Mouse (Mus musculus): Measurements from ENCODE around the gene Zfp790.

Zfp790 gene

DNA sequence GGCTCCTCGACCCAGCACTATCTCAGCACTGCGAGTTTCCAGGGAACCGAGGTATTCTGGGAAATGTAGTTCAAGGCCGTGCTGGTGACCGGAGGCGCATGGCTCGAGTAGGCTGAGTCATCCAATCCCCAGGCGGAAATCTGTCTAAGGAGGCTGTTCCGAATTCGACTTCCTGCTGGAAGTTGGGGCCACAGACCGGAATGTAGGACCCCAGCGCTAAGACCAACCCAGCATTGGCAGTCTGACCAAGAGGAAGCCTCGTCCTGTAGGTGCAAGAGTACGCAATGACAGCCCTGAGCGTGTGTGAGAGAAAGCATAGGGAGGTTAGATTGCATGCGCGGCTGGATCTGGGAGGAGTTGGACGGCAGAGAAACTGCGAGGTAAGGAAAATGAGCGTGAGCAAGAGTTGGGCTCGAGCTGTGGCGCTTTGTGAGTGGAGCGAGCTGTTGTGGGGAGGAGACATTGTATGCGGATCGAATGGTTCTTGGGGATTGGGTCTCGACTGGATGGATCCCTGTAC lies at the start of gene Zfp790:
Gene Zfp790, plus strand, starts transcription at position 205 of the 520 bp plus-strand sequence.
- peak; percentile 79 for DNase-seq (ENCODE audit: low spot score)

DNA sequence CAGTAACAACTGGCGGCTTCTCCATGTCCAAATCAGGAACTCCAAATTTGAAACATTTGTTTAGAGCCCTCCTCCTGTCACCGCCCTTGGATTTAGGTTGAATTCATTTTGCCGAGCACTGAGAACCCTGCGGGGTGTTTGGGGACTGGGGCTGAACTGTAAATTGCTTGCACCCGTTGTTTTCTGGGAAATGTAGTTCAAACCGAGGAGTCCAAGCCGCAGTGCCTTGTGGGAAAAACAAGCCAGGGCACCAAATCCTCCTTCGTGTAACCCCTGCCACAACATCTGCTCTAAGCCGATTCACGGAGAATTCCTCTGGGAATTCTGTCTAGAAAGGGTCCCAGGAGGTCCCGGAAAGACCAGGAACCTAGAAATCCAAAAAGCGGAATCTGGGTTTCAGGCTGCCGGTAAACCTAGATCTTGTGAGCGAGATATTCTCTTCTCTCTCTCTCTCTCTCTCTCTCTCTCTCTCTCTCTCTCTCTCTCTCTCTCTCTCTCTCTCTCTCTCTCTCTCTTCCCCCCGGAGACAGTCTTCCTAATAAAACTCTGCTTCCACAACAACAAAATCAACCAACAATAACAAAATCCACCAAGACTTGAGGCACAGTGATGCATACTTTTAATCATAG lies 48.7 kb upstream of the Zfp790 start:
- DNase-seq (ENCODE audit: low spot score) = peak; percentile 72

DNA sequence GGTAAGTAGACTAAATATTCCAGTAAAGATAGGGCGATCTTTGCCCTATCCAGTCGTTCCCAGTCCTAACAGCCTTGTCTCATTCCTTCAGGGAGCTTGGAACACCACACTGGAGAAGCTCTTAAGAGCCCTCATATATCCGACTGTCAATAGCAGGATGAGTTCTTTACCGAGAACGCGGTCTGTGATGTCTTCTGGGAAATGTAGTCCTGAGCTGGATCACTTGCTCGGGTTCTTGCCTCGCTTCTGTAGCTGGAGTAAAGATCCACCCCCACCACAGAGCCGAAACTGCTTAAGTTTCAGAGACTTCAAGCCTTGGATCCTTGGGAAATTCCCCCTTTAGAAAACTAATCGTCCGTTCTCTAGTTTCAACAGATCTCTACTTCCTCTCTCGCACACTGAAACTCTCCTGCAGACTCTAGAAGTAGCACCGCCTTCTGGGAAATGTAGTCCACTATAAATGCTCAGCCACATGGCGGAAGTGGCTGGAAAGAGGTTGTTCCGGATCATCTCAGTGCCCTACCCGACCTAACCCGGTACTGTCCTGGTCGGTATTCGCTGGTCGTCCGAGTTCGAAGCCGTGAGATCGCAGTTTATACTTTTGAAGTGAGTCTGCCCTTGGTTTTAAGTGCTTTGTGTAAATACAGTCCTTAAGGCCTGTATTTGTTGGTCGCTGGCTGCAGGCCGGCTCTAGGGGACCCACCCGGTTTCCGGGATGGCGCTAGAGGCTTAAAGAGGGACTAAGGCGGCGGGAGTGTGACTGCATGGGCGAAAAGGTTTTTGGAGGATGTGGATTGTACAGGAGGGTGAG lies 47.6 kb upstream of the Zfp790 start, which contains the start of gene Zfp84:
Gene Zfp84, plus strand, starts transcription at position 463 of the 811 bp plus-strand sequence.
- DNase-seq (ENCODE audit: low spot score) = peak; percentile 76

DNA sequence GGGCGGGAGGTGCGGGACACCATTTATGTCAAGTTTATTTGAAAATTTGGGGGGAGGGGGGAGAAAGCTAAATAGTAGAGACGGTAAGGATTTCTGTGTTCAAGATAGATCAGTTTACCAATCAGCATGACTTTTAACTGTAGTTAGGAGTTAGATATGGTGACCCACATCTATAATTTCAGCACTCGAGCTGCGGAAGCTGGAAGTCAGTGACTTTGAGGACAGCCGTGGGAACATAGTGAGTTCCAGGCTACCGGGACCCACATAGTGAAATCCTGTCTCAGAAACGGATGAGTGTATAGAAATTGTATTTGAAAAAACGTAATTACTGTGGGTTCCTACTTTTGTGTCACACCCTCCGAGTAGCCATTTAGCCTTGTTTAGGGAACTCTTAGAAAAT lies 46.9 kb upstream of the Zfp790 start:
- no peak for DNase-seq (ENCODE audit: low spot score)

DNA sequence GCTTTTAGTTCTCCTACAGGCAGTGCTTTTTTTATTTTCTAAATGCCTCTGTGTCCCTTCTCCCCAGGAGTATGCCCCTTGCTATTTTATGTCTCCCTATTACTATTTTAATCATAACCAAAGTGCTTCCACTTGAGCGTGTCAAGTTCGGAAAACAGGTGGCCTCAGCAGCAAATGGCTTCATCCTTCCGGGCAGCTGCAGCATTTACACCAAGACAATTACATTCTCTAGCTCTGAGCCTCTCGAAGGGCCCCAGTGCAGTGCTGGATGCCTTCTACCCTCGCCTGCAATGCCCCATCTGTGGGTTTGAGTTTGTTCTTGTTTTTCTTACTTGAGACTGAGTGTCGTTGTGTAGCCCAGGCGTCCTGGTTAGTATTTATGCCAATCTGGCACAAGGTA lies 42.4 kb upstream of the Zfp790 start:
- DNase-seq (ENCODE audit: low spot score) = no peak

DNA sequence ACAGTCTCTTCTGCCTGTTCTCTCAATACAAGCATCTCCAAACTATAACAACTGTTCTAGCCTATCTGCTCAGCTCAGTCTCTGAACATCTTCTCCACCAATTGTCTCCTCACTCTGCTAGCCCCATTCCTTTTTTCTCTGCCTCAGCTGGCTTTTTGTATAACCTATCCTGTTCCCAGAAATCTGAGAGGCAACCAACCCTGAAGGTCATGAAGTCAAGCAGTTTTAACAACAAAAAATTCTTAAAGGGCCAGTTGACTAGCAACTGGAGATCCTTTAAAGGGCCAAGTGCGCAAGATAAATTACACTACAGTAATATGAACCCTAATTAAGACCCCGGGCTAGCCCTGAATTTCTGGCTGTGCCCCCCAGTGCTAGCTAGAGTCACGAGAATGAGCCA lies 41.5 kb upstream of the Zfp790 start:
- no peak for DNase-seq (ENCODE audit: low spot score)

DNA sequence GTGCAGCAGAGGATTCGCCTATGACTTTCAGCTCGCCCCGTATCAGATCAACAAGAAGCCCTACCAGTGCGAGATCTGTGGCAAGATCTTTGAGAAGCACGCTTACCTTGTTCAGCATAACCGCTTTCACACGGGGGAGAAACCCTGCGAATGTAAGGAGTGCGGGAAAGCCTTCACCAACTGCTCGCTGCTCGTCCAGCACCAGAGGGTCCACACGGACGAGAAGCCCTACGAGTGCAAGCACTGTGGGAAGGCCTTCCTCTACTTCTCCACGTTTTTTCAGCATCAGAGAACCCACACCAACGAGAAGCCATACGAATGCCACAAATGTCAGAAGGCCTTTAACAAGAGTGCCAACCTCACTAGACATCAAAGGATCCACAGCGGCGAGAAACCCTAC lies 39.3 kb upstream of the Zfp790 start:
- DNase-seq (ENCODE audit: low spot score) = no peak

DNA sequence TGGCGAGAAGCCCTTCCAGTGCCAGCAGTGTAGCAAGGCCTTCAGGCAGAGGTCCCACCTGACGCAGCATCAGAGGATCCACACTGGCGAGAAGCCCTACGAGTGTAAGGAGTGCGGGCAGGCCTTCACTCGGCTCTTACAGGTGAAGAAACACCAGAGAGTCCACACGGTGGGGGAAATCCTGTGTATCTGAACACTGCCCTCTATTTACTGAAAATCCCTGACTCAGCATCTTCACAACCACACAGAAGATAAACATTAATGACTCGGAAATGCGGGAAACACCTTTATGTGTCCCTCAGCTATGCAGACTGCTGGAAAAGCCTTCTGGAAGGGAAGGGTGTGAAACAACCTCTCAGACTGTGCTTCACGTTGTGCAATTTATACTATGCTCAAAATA lies 38.5 kb upstream of the Zfp790 start:
- DNase-seq (ENCODE audit: low spot score) = no peak

DNA sequence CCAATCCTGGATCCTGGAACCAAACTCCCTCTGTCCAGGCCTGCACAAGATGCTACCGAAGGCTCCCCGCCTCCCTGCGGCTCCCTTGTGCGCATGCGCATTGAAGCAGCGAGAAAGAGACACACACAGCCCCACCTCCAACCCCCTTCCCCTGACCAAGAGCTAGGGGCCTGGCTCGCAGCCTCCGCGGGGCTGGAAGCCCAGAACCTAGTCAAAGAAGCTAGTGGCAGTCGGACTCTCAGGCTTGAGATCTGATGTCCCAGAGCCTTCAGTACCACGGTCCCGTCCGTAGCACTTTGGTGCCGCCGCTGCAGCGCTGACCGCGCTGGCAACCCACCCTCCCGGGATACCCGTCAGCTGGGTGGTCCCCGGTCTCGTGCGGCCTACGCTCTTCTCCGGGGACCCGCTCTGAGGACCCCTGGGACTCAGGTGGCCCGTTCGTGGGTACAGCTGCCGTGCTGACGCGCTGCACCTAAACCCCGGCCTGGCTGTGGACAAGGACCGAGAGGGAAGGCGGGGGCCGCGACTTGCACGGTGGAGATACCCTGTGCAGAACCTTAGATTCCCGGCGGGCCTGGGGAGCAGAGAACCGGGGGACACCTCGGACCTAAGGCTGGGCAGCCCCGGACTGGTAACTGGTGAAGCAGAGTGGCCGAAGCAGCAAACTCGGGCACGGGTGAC lies 31.9 kb upstream of the Zfp790 start, which contains the start of gene Zfp30:
Gene Zfp30, plus strand, starts transcription at position 128 of the 681 bp plus-strand sequence.
- DNase-seq (ENCODE audit: low spot score) = peak; percentile 82

DNA sequence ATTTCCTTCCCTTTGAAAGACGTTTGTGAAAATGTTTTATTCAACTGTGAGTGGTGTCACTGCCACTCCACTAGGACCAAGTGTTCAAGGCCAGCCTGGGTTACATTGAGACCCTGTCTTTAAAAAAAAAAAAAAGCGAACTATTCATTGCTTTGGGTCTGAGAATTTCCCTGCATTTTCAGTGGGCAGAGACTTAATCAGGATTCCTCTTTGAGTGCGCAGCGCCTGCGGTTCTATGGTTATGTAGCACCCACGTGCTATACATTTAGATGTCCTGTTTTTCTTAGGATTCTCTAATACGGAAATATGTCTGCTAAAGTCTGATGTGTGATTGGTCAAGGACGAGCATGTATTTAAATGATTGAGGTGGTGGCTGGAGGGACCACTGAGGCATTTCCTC lies 30.9 kb upstream of the Zfp790 start:
- no peak for DNase-seq (ENCODE audit: low spot score)

DNA sequence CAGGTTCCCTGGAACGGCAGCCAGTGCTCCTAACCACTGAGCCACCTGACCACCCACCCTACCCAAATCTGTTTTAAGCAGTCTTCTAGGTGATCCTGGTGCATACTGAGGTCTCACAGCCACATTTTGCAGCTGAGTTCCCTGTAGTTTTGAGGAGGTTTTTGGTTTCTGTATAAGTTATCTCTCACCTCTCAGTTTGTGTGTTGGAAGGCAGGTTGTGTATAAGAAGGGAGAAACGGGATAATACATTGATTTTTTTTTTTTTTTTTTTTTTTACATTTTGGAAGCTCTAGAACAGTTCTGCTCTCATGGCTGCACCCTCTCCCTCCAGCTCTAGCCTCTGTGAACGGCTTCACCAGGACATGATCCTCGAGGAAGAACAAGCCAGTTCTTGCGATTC lies 30.0 kb upstream of the Zfp790 start:
- DNase-seq (ENCODE audit: low spot score) = no peak

DNA sequence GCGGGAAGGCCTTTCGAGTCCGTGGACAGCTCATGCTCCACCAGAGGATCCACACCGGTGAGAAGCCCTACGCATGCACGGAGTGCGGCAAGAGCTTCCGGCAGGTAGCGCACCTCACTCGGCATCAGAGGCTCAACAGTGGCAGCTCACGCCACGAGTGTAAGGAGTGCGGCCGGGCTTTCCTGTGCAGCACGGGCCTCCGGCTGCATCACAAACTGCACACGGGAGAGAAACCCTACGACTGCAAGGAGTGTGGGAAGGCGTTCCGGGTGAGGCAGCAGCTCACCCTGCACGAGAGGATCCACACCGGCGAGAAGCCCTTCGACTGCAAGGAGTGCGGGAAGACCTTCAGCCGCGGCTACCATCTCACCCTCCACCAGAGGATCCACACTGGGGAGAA lies 23.0 kb upstream of the Zfp790 start:
- no peak for DNase-seq (ENCODE audit: low spot score)

DNA sequence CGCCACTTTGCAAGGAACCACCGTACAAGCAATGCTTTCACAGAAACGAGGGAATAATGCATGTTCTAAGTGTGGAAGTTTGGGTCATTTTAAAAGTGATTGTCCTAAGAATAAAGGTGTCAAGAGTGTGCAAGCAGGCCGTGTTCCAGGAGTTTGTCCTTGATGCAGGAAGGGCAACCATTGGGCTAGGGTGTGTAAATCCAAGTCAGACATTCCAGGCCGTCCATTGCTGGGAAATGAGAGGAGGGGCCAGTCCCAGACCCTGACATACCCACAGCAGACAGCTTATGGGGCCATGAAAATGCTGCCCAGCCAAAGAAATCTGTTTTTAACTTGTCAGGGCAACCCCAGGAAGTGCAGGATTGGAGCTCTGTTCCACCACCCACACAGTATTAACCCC lies 8.9 kb upstream of the Zfp790 start:
- no peak for DNase-seq (ENCODE audit: low spot score)

DNA sequence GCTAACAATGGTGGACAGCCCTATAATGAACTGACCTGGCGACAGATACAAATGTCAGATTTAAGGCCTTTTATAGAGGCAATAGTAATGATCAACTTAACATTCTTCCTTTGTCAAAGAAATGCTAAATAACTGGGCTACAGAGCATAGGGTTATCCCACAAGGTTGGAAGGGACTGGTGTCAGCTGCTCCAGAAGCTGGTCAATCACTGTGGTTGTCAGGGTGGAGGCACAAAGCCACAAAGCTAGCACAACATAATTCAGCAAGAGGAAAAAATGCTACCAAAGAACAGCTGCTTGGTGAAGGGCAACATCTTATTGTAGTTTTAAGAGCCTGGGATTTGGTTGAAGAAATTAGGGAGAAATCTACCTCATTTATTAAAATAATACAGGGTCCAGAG lies 3.7 kb upstream of the Zfp790 start:
- DNase-seq (ENCODE audit: low spot score) = no peak

DNA sequence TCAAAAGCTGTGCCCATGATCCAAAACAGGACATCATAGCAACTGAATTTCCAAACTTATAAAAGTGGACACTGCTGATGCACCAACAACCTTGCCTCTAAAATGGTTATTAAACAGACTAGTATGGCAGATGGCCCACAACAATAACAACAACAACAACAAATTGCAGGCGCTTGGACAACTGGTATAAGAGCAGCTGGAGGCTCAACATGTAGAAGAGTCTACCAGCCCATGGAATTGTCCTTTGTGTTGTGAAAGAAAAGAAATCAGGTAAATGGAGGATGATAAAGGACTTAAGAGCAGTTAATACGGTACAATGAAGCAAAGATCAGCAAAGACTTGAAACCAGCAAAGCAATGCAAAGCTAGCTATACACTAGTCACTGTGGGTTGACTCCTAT lies 1.5 kb upstream of the Zfp790 start:
- DNase-seq (ENCODE audit: low spot score) = no peak

DNA sequence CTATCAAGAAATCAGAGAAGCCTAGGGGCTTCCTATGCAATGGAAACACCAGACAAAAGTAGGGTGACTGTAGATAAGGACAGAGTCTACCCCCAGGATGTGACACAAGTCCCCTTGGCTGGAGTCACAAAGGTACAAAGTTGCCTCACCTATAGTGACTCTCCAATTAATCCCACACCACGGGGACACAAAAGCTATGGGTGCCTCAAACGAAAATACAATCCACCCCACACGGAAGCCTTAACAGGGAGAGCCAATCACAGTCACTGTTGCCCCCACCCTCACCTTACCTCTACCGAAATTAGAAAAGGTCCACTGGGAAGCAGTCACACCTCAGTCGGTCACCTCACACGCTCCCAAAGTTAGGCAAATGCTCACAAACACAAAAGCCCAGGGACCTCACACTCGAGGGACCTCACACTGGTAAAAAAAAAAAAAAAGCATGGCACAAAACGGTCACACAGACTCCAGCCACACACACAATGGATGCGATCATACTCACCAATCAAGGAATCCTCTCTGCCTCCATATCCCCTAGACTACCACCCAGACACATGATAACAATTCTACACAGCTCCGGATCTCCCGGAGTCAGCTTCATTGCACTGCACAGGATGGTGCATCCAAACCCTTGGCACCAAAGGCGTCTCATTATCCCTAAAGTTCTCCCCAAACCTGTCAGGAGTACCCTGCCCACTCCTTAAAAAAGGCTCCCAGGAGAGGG lies 691 bp upstream of the Zfp790 start:
- DNase-seq (ENCODE audit: low spot score) = no peak

DNA sequence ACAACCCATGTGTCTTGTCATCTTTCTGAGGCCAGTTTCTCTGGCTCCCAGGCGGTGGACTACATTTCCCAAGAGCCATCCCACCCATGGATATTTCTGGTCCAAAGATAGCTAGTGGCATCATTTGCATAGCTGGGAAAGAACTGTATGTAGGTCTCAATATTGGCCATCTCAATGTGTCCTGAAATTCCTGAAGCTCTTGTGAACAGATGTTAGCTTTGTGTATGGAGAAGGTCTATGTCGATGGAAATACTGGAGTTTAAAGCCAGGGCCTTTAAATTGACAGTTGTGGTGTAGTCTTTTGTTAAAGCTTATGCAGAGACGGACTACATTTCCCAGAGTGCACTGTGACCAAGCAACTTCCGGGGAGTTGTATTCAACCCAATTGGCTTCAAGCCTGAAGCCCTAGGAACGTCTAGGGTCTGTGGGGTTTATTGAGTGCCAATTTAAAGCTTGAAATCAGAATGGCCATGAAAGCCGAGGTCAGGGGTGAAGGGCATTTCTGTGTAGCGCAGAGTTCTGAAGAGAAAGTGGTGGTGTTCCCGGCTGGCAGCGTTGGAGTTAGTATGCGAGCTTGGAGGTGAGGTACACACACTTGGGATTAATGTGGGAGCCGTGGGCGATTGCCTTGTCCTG lies 2.8 kb downstream of the Zfp790 start:
- peak; percentile 43 for DNase-seq (ENCODE audit: low spot score)

DNA sequence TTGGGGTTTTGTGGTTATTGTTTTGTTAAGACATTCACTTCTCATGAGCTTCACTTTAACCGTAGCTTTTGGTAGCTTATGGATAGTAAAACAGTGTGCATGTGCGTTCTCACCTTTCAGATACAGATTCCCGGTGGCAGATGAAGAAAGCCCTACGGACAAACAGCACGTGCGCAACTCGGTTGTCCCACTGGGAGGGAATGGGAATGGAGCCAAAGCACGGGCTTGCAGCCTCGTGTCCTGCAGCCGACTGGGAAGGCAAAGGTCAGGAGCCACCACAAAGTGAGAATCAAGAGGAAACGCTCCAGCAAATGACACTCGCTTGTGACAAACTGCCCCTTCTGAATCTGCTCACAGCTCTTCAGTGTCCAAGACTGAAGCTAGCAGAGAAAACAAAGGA lies 12.1 kb downstream of the Zfp790 start:
- no peak for DNase-seq (ENCODE audit: low spot score)

DNA sequence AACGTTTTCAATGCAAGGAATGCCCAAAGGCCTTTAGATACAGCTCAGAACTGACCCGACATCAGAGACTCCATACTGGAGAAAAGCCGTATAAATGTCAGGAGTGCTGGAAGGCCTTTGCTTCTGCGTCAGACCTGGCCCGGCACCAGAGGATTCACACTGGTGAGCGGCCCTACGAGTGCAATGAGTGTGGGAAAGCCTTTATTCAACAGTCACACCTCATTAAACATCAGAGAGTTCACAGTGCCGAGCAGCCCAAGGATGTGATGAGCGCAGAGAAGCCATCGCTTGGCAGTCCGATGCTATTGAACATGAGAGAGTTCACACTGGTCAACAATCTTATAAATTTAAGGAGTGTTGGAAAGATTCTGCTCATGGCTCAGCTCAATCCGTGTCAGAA lies 13.9 kb downstream of the Zfp790 start:
- no peak for DNase-seq (ENCODE audit: low spot score)

DNA sequence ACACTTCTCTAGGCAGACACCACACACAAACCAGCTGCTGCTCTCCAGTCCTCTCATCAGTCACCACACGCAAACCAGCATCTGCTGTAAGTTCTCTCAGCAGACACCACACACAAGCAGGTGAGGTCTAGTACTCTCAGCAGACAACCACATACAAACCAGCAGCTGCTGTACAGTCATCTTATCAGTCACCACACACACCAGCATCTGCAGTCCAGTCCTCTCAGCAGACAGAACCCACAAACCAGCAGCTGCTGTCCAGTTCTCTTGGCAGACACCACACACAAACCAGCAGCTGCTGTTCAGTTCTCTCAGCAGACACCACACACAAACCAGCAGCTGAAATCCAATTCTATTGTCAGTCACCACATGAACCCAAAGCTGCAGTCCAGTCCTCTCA lies 20.9 kb downstream of the Zfp790 start:
- no peak for DNase-seq (ENCODE audit: low spot score)

DNA sequence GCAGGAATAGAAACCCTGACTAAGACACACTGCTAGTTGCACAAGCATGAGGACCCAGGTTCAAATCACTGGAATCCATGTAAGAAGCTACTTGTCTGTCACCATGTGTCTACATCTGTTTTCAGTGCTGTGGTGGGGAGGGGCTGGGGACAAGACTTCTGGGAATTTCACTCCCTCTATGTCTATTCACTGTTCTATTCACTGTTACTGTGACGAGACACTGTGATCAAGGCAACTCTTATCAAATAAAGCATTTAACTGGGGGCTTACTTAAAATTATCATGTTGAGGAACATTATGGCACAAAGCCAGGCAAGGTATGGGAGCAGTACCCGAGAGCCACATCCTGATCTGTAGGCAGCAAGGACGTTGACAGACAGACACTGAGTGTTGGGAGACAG lies 23.3 kb downstream of the Zfp790 start:
- no peak for DNase-seq (ENCODE audit: low spot score)

DNA sequence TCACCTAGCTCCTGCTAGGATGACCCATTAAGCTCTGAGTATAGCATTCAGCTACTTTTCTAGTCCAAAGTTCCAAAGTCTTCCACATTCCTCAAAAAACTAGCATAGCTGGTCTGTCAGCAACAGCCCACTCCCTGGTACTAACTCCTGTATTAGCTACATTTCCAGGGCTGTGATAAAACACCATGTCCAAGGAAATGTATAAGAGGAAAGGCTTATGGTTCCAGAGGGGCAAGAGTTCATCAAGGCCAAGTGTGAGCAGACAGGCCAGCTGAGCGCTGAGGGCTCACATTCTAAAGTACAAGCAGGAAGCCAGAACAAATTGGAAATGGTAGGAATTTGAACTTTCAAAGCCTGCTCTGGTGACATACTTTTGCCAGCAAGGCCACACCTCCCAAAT lies 26.2 kb downstream of the Zfp790 start:
- no peak for DNase-seq (ENCODE audit: low spot score)
